Mouse (Mus musculus): ENCODE results near the gene Gm5128. TPM values are rescaled to one million over a fixed set of nuclear protein-coding genes. Genes with fewer than 3 reads are reported as not detected.
"Not testable (repeated sequence)": the region's sequence is repeated elsewhere in the genome, so short reads cannot be mapped to it uniquely, and the experiment has no call there.

The Gm5128 gene
- not detected in 2 replicates for polyA plus RNA-seq (2015; fragmentation: Nextera tagmentation; extraction: Ambion mirVana)

DNA sequence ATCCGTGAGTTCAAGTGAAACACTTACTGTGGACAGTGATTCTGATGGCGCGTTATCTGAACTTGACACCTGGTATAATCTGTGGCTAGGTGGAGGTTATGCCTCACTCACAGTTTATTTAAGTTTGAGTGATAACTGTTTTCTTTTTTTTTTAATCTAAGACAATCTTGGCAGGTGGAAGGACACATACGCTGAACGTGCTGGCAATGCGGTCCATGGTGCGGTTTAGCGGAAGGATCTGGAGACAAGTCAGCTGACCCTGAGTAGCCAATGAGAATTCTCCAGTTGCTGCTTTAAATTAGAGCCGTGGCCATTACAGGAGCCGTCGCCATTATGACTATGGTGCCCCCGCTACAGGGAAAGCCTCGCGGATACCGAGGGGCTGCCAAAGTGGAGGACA, at the start of gene Gm5128:
TSS of gene Gm5128 (plus strand) at position 301 of the 400 bp plus-strand sequence.
- not testable (repeated sequence) for H3K4me2 ChIP-seq; ATAC-seq (replicated peaks; ENCODE audit: insufficient number of reproducible peaks, insufficient read depth, low FRiP score, low read depth); H3K4me1 ChIP-seq (replicated peaks); H3K9ac ChIP-seq; H3K4me3 ChIP-seq; H3K36me3 ChIP-seq; H3K27me3 ChIP-seq; H3K9me3 ChIP-seq (replicated peaks); H3K27ac ChIP-seq
- no CpG with 5 or more reads among the region's 15 CpGs for WGBS

DNA sequence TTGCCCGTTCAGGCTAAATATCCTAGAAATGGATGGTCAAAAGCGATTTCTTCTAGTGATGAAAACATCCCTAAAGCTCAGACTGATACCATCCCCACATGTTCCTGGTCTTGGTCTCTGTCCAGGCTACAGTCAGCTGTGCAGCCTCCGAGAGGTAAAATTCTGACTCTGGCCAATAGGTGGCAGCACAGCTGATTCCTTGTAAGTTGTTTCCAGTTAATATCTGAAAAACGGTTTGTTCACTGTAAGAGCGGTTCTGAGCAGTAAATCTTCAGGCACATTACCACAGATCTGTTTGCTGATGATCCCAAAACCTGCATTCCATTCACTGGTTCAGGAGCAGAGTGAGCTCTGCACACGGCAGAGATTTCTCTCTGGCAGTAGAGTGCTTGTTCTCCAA, 12.4 kb upstream of the Gm5128 start:
- not testable (repeated sequence) for ATAC-seq (replicated peaks; ENCODE audit: insufficient number of reproducible peaks, insufficient read depth, low FRiP score, low read depth); H3K36me3 ChIP-seq; H3K4me1 ChIP-seq (replicated peaks); H3K4me2 ChIP-seq; H3K9me3 ChIP-seq (replicated peaks); H3K27ac ChIP-seq; H3K9ac ChIP-seq; H3K4me3 ChIP-seq; H3K27me3 ChIP-seq
- WGBS = 16% methylated on average over 3 of the region's 6 CpGs

DNA sequence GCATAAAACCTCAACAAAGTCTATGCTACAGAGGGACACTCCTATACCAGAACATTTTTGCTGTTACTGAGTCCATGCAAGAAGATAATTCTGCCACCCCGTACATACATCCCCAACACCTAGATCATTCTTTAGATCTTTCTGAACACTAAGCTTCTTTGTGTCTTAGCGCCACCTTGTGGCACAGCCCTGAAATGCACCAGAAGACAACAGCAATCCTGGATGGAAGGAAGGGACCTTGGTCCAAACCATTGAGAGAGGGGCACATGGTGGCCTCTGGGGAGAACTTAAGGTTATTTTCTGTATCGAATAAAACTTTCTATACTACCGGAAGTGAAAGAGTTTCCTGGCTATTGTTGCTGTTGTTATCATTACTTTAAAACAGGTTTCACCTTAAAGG, 11.1 kb upstream of the Gm5128 start:
- not testable (repeated sequence) for ATAC-seq (replicated peaks; ENCODE audit: insufficient number of reproducible peaks, insufficient read depth, low FRiP score, low read depth); H3K4me3 ChIP-seq; H3K9me3 ChIP-seq (replicated peaks); H3K27me3 ChIP-seq; H3K4me2 ChIP-seq; H3K9ac ChIP-seq; H3K36me3 ChIP-seq; H3K4me1 ChIP-seq (replicated peaks); H3K27ac ChIP-seq
- WGBS = no CpG with 5 or more reads among the region's 4 CpGs

DNA sequence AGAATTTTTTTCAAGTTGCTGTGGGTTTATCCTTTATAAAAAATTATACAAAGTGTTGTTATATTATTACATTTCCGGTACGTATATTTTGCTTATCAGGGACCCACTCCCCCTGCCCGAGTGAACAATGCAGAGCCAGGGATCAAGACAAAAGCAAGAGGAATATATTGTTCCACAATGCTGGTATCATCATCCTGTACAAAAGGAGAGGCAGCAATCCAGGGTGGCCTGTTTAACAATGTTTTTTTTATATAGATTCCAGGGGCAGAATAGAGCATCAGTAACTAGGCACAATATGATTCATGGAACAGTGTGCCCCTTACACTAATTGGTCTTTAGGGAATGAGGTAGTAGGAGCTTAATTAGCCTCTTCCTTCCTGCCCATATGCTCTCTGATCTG, 30.5 kb downstream of the Gm5128 start:
- H3K4me3 ChIP-seq; H3K9ac ChIP-seq; H3K27me3 ChIP-seq; H3K9me3 ChIP-seq (replicated peaks); H3K27ac ChIP-seq; H3K36me3 ChIP-seq; H3K4me1 ChIP-seq (replicated peaks); H3K4me2 ChIP-seq; ATAC-seq (replicated peaks; ENCODE audit: insufficient number of reproducible peaks, insufficient read depth, low FRiP score, low read depth): not testable (repeated sequence)
- no CpG with 5 or more reads among the region's 3 CpGs for WGBS

DNA sequence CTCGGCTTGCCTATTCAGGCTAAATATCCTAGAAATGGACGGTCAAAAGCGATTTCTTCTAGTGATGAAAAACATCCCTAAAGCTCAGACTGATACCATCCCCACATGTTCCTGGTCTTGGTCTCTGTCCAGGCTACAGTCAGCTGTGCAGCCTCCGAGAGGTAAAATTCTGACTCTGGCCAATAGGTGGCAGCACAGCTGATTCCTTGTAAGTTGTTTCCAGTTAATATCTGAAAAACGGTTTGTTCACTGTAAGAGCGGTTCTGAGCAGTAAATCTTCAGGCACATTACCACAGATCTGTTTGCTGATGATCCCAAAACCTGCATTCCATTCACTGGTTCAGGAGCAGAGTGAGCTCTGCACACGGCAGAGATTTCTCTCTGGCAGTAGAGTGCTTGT, 48.1 kb downstream of the Gm5128 start:
- H3K4me2 ChIP-seq; ATAC-seq (replicated peaks; ENCODE audit: insufficient number of reproducible peaks, insufficient read depth, low FRiP score, low read depth); H3K36me3 ChIP-seq; H3K4me3 ChIP-seq; H3K9ac ChIP-seq; H3K27me3 ChIP-seq; H3K4me1 ChIP-seq (replicated peaks); H3K27ac ChIP-seq; H3K9me3 ChIP-seq (replicated peaks): not testable (repeated sequence)
- WGBS = 34% methylated on average over 4 of the region's 7 CpGs

DNA sequence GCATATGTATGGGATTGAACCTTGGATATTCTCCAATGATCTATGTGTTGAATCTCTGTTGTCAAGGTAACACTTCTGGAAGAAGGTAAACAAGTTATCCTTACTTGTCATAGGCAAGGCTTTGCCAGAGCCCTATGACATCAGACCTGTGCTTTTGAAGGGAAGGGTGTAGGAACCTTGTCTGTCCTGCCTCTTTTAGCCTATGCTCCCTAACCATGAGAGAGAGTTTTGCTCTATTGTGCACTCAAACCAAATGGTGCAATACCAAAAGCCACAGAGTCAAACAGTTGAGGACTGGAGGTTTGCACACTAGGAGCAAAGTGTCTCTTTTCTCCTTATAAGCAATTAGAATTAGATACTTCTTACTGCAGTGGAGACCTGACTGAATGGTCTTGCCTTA, 48.7 kb downstream of the Gm5128 start:
- not testable (repeated sequence) for H3K4me3 ChIP-seq; H3K27me3 ChIP-seq; H3K9ac ChIP-seq; H3K4me2 ChIP-seq; ATAC-seq (replicated peaks; ENCODE audit: insufficient number of reproducible peaks, insufficient read depth, low FRiP score, low read depth); H3K27ac ChIP-seq; H3K36me3 ChIP-seq; H3K9me3 ChIP-seq (replicated peaks); H3K4me1 ChIP-seq (replicated peaks)

- H3K4me1 ChIP-seq (replicated peaks); H3K27ac ChIP-seq; H3K36me3 ChIP-seq; ATAC-seq (replicated peaks; ENCODE audit: insufficient number of reproducible peaks, insufficient read depth, low FRiP score, low read depth); H3K4me2 ChIP-seq; H3K9me3 ChIP-seq (replicated peaks); H3K9ac ChIP-seq; H3K27me3 ChIP-seq; H3K4me3 ChIP-seq: not testable (repeated sequence)
- WGBS = no CpG with 5 or more reads among the region's 4 CpGs
Observed at GRCm38 (mm10) chrX:135422473-135422872, 49.4 kb downstream of the Gm5128 start.

Other genes starting within 250 kb of the Gm5128 start
- gene Gm15023, start 195.7 kb upstream of the Gm5128 start, polyA plus RNA-seq (2015; fragmentation: Nextera tagmentation; extraction: Ambion mirVana) = not detected in 2 replicates
- 0.76 and 1.6 TPM in 2 replicates for gene Tceal6, start 162.6 kb upstream of the Gm5128 start, polyA plus RNA-seq (2015; fragmentation: Nextera tagmentation; extraction: Ambion mirVana)
- not detected in 2 replicates for gene Pramel3, start 71.0 kb upstream of the Gm5128 start, polyA plus RNA-seq (2015; fragmentation: Nextera tagmentation; extraction: Ambion mirVana)
- not detected in 2 replicates for gene Gm7903, start 60.6 kb downstream of the Gm5128 start, polyA plus RNA-seq (2015; fragmentation: Nextera tagmentation; extraction: Ambion mirVana)
- gene AV320801, start 121.3 kb downstream of the Gm5128 start, polyA plus RNA-seq (2015; fragmentation: Nextera tagmentation; extraction: Ambion mirVana) = not detected in 2 replicates
- gene Nxf7, start 225.5 kb downstream of the Gm5128 start, polyA plus RNA-seq (2015; fragmentation: Nextera tagmentation; extraction: Ambion mirVana) = 0.11 and 0.16 TPM in 2 replicates

All from heart, embryonic 15.5 days (tissue).